Mouse (Mus musculus): ENCODE measurements around the gene Map2. TPM values are rescaled to one million over a fixed set of nuclear protein-coding genes. Genes with fewer than 3 reads are reported as not detected.

Gene Map2
- total and polyA plus RNA-seq, 3 experiments = not detected

- TF ChIP-seq POLR2A (IDR thresholded peaks at IDR 0.05; ENCODE audit: control insufficient read depth in 1 of 2, insufficient read depth in 1 of 2, low read depth in 1 of 2, low read length in 2 of 2, poor library complexity in 1 of 2) (no peak), MXI1 (IDR thresholded peaks at IDR 0.05; ENCODE audit: low read depth, low read length) (no peak), SIN3A (IDR thresholded peaks at IDR 0.05; ENCODE audit: low read length) (no peak), MAX (IDR thresholded peaks at IDR 0.05; ENCODE audit: low read length) (no peak), KAT2A (conservative IDR thresholded peaks at IDR 0.05; ENCODE audit: low read depth, low read length) (no peak), USF1 (IDR thresholded peaks at IDR 0.05; ENCODE audit: low read depth, low read length) (no peak), MAFK (IDR thresholded peaks at IDR 0.05; ENCODE audit: borderline replicate concordance, low read depth, low read length) (no peak)
- no peak overlapping the region for H3K27ac ChIP-seq (ENCODE audit: control insufficient read depth, low read depth, low read length)
- H3K4me3 ChIP-seq (ENCODE audit: control insufficient read depth in 1 of 2, insufficient read depth in 1 of 2, low read depth in 2 of 2, low read length in 2 of 2) = no peak overlapping the region
- H3K9ac ChIP-seq (ENCODE audit: control insufficient read depth, low read depth, low read length, poor library complexity, severe bottlenecking) = no peak overlapping the region
- H3K27me3 ChIP-seq (ENCODE audit: control insufficient read depth in 1 of 2, insufficient read depth in 2 of 2, low read length in 2 of 2) = no peaks in the 10 kb centered on the region
- no peaks in the 10 kb centered on the region for H3K9me3 ChIP-seq (replicated peaks; ENCODE audit: insufficient read depth, low read length)
- no peaks in the 10 kb centered on the region for H3K79me2 ChIP-seq (ENCODE audit: control insufficient read depth, insufficient read depth, low read length, poor library complexity)
- no peaks in the 10 kb centered on the region for H3K36me3 ChIP-seq (ENCODE audit: control insufficient read depth in 1 of 2, insufficient read depth in 2 of 2, low read length in 2 of 2)
- H3K4me1 ChIP-seq (ENCODE audit: control insufficient read depth in 1 of 2, insufficient read depth in 2 of 2, low read length in 2 of 2) = no peaks in the 10 kb centered on the region
- no peak for DNase-seq (ENCODE audit: low read depth, low spot score)
These were observed 48.3 kb downstream of the Map2 start for GRCm38 (mm10) chr1:66223331-66223730.

GRCm38 (mm10) chr1:66226372-66227368, 51.6 kb downstream of the Map2 start:
- Histone ChIP-seq H3K9me3 (replicated peaks; ENCODE audit: insufficient read depth, low read length) (no peaks in the 10 kb centered on the region), H3K4me1 (ENCODE audit: control insufficient read depth in 1 of 2, insufficient read depth in 2 of 2, low read length in 2 of 2) (no peaks in the 10 kb centered on the region), H3K36me3 (ENCODE audit: control insufficient read depth in 1 of 2, insufficient read depth in 2 of 2, low read length in 2 of 2) (no peaks in the 10 kb centered on the region), H3K9ac (ENCODE audit: control insufficient read depth, low read depth, low read length, poor library complexity, severe bottlenecking) (no peak overlapping the region), H3K27me3 (ENCODE audit: control insufficient read depth in 1 of 2, insufficient read depth in 2 of 2, low read length in 2 of 2) (no peaks in the 10 kb centered on the region), H3K79me2 (ENCODE audit: control insufficient read depth, insufficient read depth, low read length, poor library complexity) (no peaks in the 10 kb centered on the region), H3K27ac (ENCODE audit: control insufficient read depth, low read depth, low read length) (no peak overlapping the region), H3K4me3 (ENCODE audit: control insufficient read depth in 1 of 2, insufficient read depth in 1 of 2, low read depth in 2 of 2, low read length in 2 of 2) (no peak overlapping the region)
- TF ChIP-seq E2F4 (IDR thresholded peaks at IDR 0.05; ENCODE audit: borderline replicate concordance, low read depth, low read length) (no peak), EP300 (IDR thresholded peaks at IDR 0.05; ENCODE audit: low read depth in 1 of 2, low read length in 2 of 2) (no peak), POLR2AphosphoS2 (IDR thresholded peaks at IDR 0.05; ENCODE audit: low read length) (no peak), MYB (IDR thresholded peaks at IDR 0.05; ENCODE audit: low read depth, low read length) (no peak), USF1 (IDR thresholded peaks at IDR 0.05; ENCODE audit: low read depth, low read length) (no peak), TAL1 (IDR thresholded peaks at IDR 0.05; ENCODE audit: low read length) (no peak), ZMIZ1 (IDR thresholded peaks at IDR 0.05; ENCODE audit: low read depth, low read length) (no peak), TCF12 (IDR thresholded peaks at IDR 0.05; ENCODE audit: low read depth, low read length) (no peak), MXI1 (IDR thresholded peaks at IDR 0.05; ENCODE audit: low read depth, low read length) (no peak), MYC (IDR thresholded peaks at IDR 0.05; ENCODE audit: low read depth, low read length) (no peak), GATA1 (IDR thresholded peaks at IDR 0.05; ENCODE audit: low read depth, low read length) (no peak)
- DNase-seq (ENCODE audit: low read depth, low spot score) = no peak
